Mouse (Mus musculus) layer of hippocampus, adult 9-11 months (tissue): ENCODE measurements around the gene Osbpl9.
A peak's percentile ranks its signal among the peaks of the same experiment; 100 is the strongest.

ENCODE experiments used
- DNase-seq: peaks from one replicate; pipeline ENCODE4 v3.0.0; 2022

Osbpl9 gene

GRCm38 (mm10) chr4:109128017-109128416, 74.1 kb downstream of the Osbpl9 start:
- no peak for DNase-seq

- no peak for DNase-seq
Observed at GRCm38 (mm10) chr4:109126834-109127564, 75.1 kb downstream of the Osbpl9 start.

- DNase-seq, result no peak
Observed at GRCm38 (mm10) chr4:109125746-109126425, 76.2 kb downstream of the Osbpl9 start.

GRCm38 (mm10) chr4:109122830-109123555, 79.1 kb downstream of the Osbpl9 start:
- DNase-seq, result no peak

- no peak for DNase-seq
Observed at GRCm38 (mm10) chr4:109120735-109121134, 81.3 kb downstream of the Osbpl9 start.

- no peak for DNase-seq
Observed at GRCm38 (mm10) chr4:109119641-109120125, 82.4 kb downstream of the Osbpl9 start.

GRCm38 (mm10) chr4:109118327-109118659, 83.8 kb downstream of the Osbpl9 start:
- peak; percentile 81 for DNase-seq

- peak; percentile 83 for DNase-seq
Observed at GRCm38 (mm10) chr4:109117596-109118326, 84.3 kb downstream of the Osbpl9 start.

GRCm38 (mm10) chr4:109116938-109117337, 85.1 kb downstream of the Osbpl9 start:
- DNase-seq, result no peak

GRCm38 (mm10) chr4:109116494-109116893, 85.6 kb downstream of the Osbpl9 start:
- no peak for DNase-seq

GRCm38 (mm10) chr4:109115742-109116141, 86.3 kb downstream of the Osbpl9 start:
- DNase-seq, result no peak

GRCm38 (mm10) chr4:109114308-109114707, 87.8 kb downstream of the Osbpl9 start:
- DNase-seq, result no peak

GRCm38 (mm10) chr4:109112915-109113505, 89.1 kb downstream of the Osbpl9 start:
- no peak for DNase-seq

- no peak for DNase-seq
Observed at GRCm38 (mm10) chr4:109110978-109111377, 91.1 kb downstream of the Osbpl9 start.

- no peak for DNase-seq
Observed at GRCm38 (mm10) chr4:109109686-109110085, 92.4 kb downstream of the Osbpl9 start.

GRCm38 (mm10) chr4:109109012-109109411, 93.1 kb downstream of the Osbpl9 start:
- DNase-seq, result no peak

- no peak for DNase-seq
Observed at GRCm38 (mm10) chr4:109106594-109106993, 95.5 kb downstream of the Osbpl9 start.

- no peak for DNase-seq
Observed at GRCm38 (mm10) chr4:109106034-109106433, 96.0 kb downstream of the Osbpl9 start.

- no peak for DNase-seq
Observed at GRCm38 (mm10) chr4:109105254-109105653, 96.8 kb downstream of the Osbpl9 start.

- no peak for DNase-seq
Observed at GRCm38 (mm10) chr4:109103145-109103883, 98.8 kb downstream of the Osbpl9 start.

GRCm38 (mm10) chr4:109102574-109102973, 99.5 kb downstream of the Osbpl9 start:
- no peak for DNase-seq

- no peak for DNase-seq
Observed at GRCm38 (mm10) chr4:109098861-109099260, 103.2 kb downstream of the Osbpl9 start.
